Mouse (Mus musculus) E14TG2a.4 (cell line): Measurements from ENCODE around the gene Tmem269.

Experiments
- CTCF ChIP-seq: conservative IDR thresholded peaks from 2 replicates; pipeline ENCODE4 v1.5.1; 2014; ENCODE audit warnings: low read length
- NANOG ChIP-seq: IDR thresholded peaks from 2 replicates; pipeline ENCODE4 v1.6.1; 2014; ENCODE audit warnings: borderline replicate concordance, low read length, mixed read lengths
- POU5F1 ChIP-seq: IDR thresholded peaks from 2 replicates; pipeline ENCODE4 v1.6.1; 2014; ENCODE audit warnings: low read length, borderline replicate concordance

- TF ChIP-seq CTCF (no peak), NANOG (no peak), POU5F1 (no peak)
Observed at GRCm38 (mm10) chr4:119238661-119239060, 20.6 kb upstream of the Tmem269 start.
